In the genomic region with DNA sequence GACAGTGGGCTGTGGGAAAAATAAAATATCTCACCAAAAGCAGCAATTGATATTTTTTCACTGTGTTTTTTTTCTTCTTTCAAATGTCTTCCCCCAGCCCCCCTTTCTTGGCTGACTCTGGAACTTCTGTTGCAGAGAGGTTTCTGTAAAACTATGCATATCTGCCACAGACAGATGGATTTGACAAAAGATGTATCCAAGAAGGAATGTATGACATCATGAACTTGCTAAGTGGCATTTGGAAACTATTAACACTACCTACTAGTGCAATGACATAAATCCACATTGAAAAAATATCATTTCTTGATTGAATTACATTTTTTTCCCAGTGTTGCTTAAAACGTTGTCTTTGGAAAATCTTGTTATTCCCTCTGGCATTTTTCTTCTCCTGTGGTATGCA, we compare ENCODE assay signal across 26 mouse cellular contexts. TPM values are rescaled to one million over a fixed set of nuclear protein-coding genes. Genes with fewer than 3 reads are reported as not detected.
A peak's percentile ranks its signal among the peaks of the same experiment; 100 is the strongest.
DNase-seq lines count a peak whose midpoint lies in the region; ATAC-seq and TF ChIP-seq lines count a peak whose summit lies in the region.
"Had no signal": no experiment of that assay in that cellular context is flagged by ENCODE, and none has a peak within 500 bp of the region (broad histone marks: within the 10 kb centered on the region; RNA-seq: fewer than 3 reads in every experiment).

No protein-coding gene starts in this region.

- H3K9ac ChIP-seq in embryonic facial prominence, embryonic 11.5 days (replicated peaks; ENCODE audit: low read length): no peak overlapping the region
- no peak overlapping the region for H3K9ac ChIP-seq in heart, embryonic 13.5 days
- no peak overlapping the region for H3K9ac ChIP-seq in limb, embryonic 14.5 days (ENCODE audit: low read depth, low read length, severe bottlenecking)
- H3K9ac ChIP-seq in kidney, embryonic 15.5 days: no peak overlapping the region
- H3K9ac ChIP-seq: embryonic facial prominence, embryonic 12.5 days; heart, embryonic 15.5 days; hindbrain, embryonic 14.5 days; liver, embryonic 14.5 days; lung, embryonic 14.5 days; midbrain, embryonic 12.5 days had no signal

- H3K27ac ChIP-seq in embryonic facial prominence, embryonic 11.5 days (replicated peaks; ENCODE audit: low read depth, low read length): no peak overlapping the region
- no peak overlapping the region for H3K27ac ChIP-seq in embryonic facial prominence, embryonic 10.5 days (replicated peaks)
- H3K27ac ChIP-seq in heart, embryonic 13.5 days (replicated peaks): 0 out of 2 replicates have a peak overlapping the region, but pooled peaks have one; percentile 24
- H3K27ac ChIP-seq in limb, embryonic 14.5 days (replicated peaks; ENCODE audit: low read depth, low read length): no peak overlapping the region; the same call in 1 of the 2 replicates
- no peak overlapping the region for H3K27ac ChIP-seq in kidney, embryonic 15.5 days
- H3K27ac ChIP-seq: embryonic facial prominence, embryonic 12.5 days; heart, adult 2 months; heart, embryonic 15.5 days; hindbrain, embryonic 14.5 days; liver, embryonic 14.5 days; midbrain, embryonic 12.5 days had no signal

- H3K4me3 ChIP-seq in embryonic facial prominence, embryonic 11.5 days (ENCODE audit: low read depth, low read length): no peak overlapping the region
- H3K4me3 ChIP-seq in embryonic facial prominence, embryonic 10.5 days: no peak overlapping the region
- H3K4me3 ChIP-seq in heart, embryonic 13.5 days: no peak overlapping the region
- no peak overlapping the region for H3K4me3 ChIP-seq in limb, embryonic 14.5 days (replicated peaks; ENCODE audit: low read length)
- no peak overlapping the region for H3K4me3 ChIP-seq in kidney, embryonic 15.5 days (replicated peaks)
- H3K4me3 ChIP-seq: embryonic facial prominence, embryonic 12.5 days; erythroblast, embryonic 14.5 days; heart, adult 2 months; heart, embryonic 15.5 days; midbrain, embryonic 12.5 days had no signal

- H3K9me3 ChIP-seq in embryonic facial prominence, embryonic 11.5 days (replicated peaks; ENCODE audit: control insufficient read depth, low read length): no peaks in the 10 kb centered on the region
- no peaks in the 10 kb centered on the region for H3K9me3 ChIP-seq in embryonic facial prominence, embryonic 10.5 days
- no peaks in the 10 kb centered on the region for H3K9me3 ChIP-seq in heart, embryonic 13.5 days
- H3K9me3 ChIP-seq in limb, embryonic 14.5 days (ENCODE audit: control insufficient read depth, low read length): no peaks in the 10 kb centered on the region
- no peaks in the 10 kb centered on the region for H3K9me3 ChIP-seq in kidney, embryonic 15.5 days (replicated peaks)
- H3K9me3 ChIP-seq: embryonic facial prominence, embryonic 12.5 days; G1E; heart, embryonic 15.5 days; midbrain, embryonic 12.5 days had no signal

- no peaks in the 10 kb centered on the region for H3K36me3 ChIP-seq in embryonic facial prominence, embryonic 11.5 days (replicated peaks; ENCODE audit: control insufficient read depth, insufficient read depth, low read depth, low read length)
- no peaks in the 10 kb centered on the region for H3K36me3 ChIP-seq in embryonic facial prominence, embryonic 10.5 days (replicated peaks)
- H3K36me3 ChIP-seq in heart, embryonic 13.5 days: no peaks in the 10 kb centered on the region
- no peaks in the 10 kb centered on the region for H3K36me3 ChIP-seq in limb, embryonic 14.5 days (ENCODE audit: control insufficient read depth, insufficient read depth, low read length)
- no peaks in the 10 kb centered on the region for H3K36me3 ChIP-seq in kidney, embryonic 15.5 days
- H3K36me3 ChIP-seq: embryonic facial prominence, embryonic 12.5 days; G1E; heart, embryonic 15.5 days; midbrain, embryonic 12.5 days had no signal

- no peak for ATAC-seq in embryonic facial prominence, embryonic 11.5 days (replicated peaks; ENCODE audit: insufficient number of reproducible peaks, low FRiP score, low TSS enrichment, low read depth)
- no peak for ATAC-seq in heart, embryonic 13.5 days (ENCODE audit: extremely low read depth, insufficient number of reproducible peaks, low FRiP score, low TSS enrichment)
- ATAC-seq in limb, embryonic 14.5 days (ENCODE audit: low FRiP score, low read depth): 0 out of 2 replicates have a peak, but pooled peaks have one; percentile 15
- no peak for ATAC-seq in kidney, embryonic 15.5 days (replicated peaks; ENCODE audit: low FRiP score)

- TF ChIP-seq POLR2A in limb, embryonic 14.5 days (IDR thresholded peaks at IDR 0.05; ENCODE audit: borderline replicate concordance, extremely low read depth, insufficient read depth, insufficient read length): no peak

- no peak overlapping the region for H3K4me2 ChIP-seq in embryonic facial prominence, embryonic 11.5 days (ENCODE audit: low read depth, low read length)
- H3K4me2 ChIP-seq in heart, embryonic 13.5 days: no peak overlapping the region
- H3K4me2 ChIP-seq in limb, embryonic 14.5 days (replicated peaks; ENCODE audit: low read depth, low read length, severe bottlenecking): no peak overlapping the region
- no peak overlapping the region for H3K4me2 ChIP-seq in kidney, embryonic 15.5 days
- H3K4me2 ChIP-seq: embryonic facial prominence, embryonic 12.5 days; heart, embryonic 15.5 days; hindbrain, embryonic 14.5 days; lung, embryonic 14.5 days; midbrain, embryonic 12.5 days had no signal

- WGBS in embryonic facial prominence, embryonic 11.5 days: 22% methylated on average over 1 of the region's 1 CpGs
- 39% methylated on average over 1 of the region's 1 CpGs for WGBS in embryonic facial prominence, embryonic 10.5 days
- WGBS in heart, embryonic 13.5 days: 35% methylated on average over 1 of the region's 1 CpGs
- 23% methylated on average over 1 of the region's 1 CpGs for WGBS in limb, embryonic 14.5 days
- 47% methylated on average over 1 of the region's 1 CpGs for WGBS in kidney, embryonic 15.5 days

- no peaks in the 10 kb centered on the region for H3K27me3 ChIP-seq in embryonic facial prominence, embryonic 11.5 days (ENCODE audit: control insufficient read depth, insufficient read depth, low read length)
- no peaks in the 10 kb centered on the region for H3K27me3 ChIP-seq in embryonic facial prominence, embryonic 10.5 days (replicated peaks; ENCODE audit: low read depth, poor library complexity, severe bottlenecking)
- H3K27me3 ChIP-seq in heart, embryonic 13.5 days (replicated peaks): no peaks in the 10 kb centered on the region
- H3K27me3 ChIP-seq in limb, embryonic 14.5 days (ENCODE audit: control insufficient read depth, insufficient read depth, low read length): no peaks in the 10 kb centered on the region
- no peaks in the 10 kb centered on the region for H3K27me3 ChIP-seq in kidney, embryonic 15.5 days
- H3K27me3 ChIP-seq: embryonic facial prominence, embryonic 12.5 days; heart, embryonic 15.5 days; midbrain, embryonic 12.5 days had no signal

- H3K4me1 ChIP-seq in embryonic facial prominence, embryonic 11.5 days (ENCODE audit: control insufficient read depth, insufficient read depth, low read length): no peaks in the 10 kb centered on the region
- peaks cover 25% of the 10 kb centered on the region for H3K4me1 ChIP-seq in embryonic facial prominence, embryonic 10.5 days
- peaks cover 15% of the 10 kb centered on the region for H3K4me1 ChIP-seq in heart, embryonic 13.5 days
- peaks cover 15% of the 10 kb centered on the region for H3K4me1 ChIP-seq in limb, embryonic 14.5 days (ENCODE audit: control insufficient read depth, insufficient read depth, low read length)
- peaks cover 6% of the 10 kb centered on the region; the same call in 1 of the 2 replicates for H3K4me1 ChIP-seq in kidney, embryonic 15.5 days
- H3K4me1 ChIP-seq: midbrain, embryonic 12.5 days had no signal

- peak; percentile 35 for DNase-seq in embryonic facial prominence, embryonic 11.5 days (ENCODE audit: low spot score)
- DNase-seq in embryonic facial prominence, embryonic 10.5 days (ENCODE audit: low spot score): no peak
- no peak for DNase-seq in heart, adult 9 months (ENCODE audit: low spot score in 2 of 2)
- peak; percentile 36 for DNase-seq in NIH3T3 (ENCODE audit: low read depth)
- peak; percentile 49 for DNase-seq in limb, embryonic 14.5 days (ENCODE audit: low spot score)
- no peak for DNase-seq in lung, postnatal 4 days
- DNase-seq: adrenal gland, postnatal 36 days; cerebellum, adult 8-10 months; cerebellum, postnatal 25 days; heart, adult 2 months; kidney, adult 11 months; kidney, postnatal 25 days; liver; lung, embryonic 14.5 days; lung, postnatal 14 days; retina, postnatal 1 day; right cerebral cortex, postnatal 14 days had no signal

RNA-seq across cellular contexts. Expression of gene Pde4d, which starts 51.6 kb away (rescaled TPM):
- polyA plus RNA-seq in embryonic facial prominence, embryonic 11.5 days (2014; fragmentation: Nextera tagmentation; extraction: Ambion mirVana): 14.6 and 15.1 TPM in 2 replicates
- polyA plus RNA-seq in embryonic facial prominence, embryonic 10.5 days (2016; fragmentation: Nextera tagmentation; extraction: Ambion mirVana): 15.9 and 19.7 TPM in 2 replicates
- polyA plus RNA-seq in heart, embryonic 13.5 days (2015; fragmentation: Nextera tagmentation; extraction: Ambion mirVana): 23.8 and 26.1 TPM in 2 replicates
- 11.7 and 13.0 TPM in 2 replicates for polyA plus RNA-seq in limb, embryonic 14.5 days (2012; rRNA removed)
- 14.6 and 17.3 TPM in 2 replicates for polyA plus RNA-seq in limb, embryonic 14.5 days (2014; fragmentation: Nextera tagmentation; extraction: Ambion mirVana)
- polyA plus RNA-seq in kidney, embryonic 15.5 days (2015; fragmentation: Nextera tagmentation; extraction: Ambion mirVana): 13.9 and 16.7 TPM in 2 replicates

Comparison
In these comparisons a context has a peak if more than half of its experiments do, and no peak if none do; other contexts are left out.
1. DNase-seq: peak in embryonic facial prominence, embryonic 11.5 days (single experiment), NIH3T3 (single experiment) and limb, embryonic 14.5 days (single experiment); none in embryonic facial prominence, embryonic 10.5 days (single experiment), heart, adult 9 months (0 of 2) and lung, postnatal 4 days (0 of 2).